Mouse (Mus musculus): ENCODE data around the gene Ctc1. TPM values are rescaled to one million over a fixed set of nuclear protein-coding genes. Genes with fewer than 3 reads are reported as not detected.
A peak's percentile ranks its signal among the peaks of the same experiment; 100 is the strongest.
"Not testable (repeated sequence)": the region's sequence is repeated elsewhere in the genome, so short reads cannot be mapped to it uniquely, and the experiment has no call there.

The Ctc1 gene
- total and polyA plus RNA-seq, 3 experiments: 10.7 to 21.5 (median 15.7) TPM

DNA sequence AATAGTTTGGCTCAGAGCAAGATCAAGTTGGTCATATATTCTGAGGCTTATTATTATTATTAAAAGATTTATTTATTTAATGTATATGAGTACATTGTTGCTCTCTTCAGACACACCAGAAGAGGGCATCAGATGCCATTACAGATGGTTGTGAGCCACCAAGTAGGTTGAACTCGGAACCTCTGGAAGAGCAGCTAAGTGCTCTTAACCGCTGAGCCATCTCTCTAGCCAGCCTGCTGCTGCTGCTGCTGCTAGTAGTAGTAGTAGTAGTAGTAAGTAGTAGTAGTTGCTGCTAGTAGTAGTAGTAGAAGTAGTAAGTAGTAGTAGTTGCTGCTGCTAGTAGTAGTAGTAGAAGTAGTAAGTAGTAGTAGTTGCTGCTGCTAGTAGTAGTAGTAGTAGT, 4.3 kb upstream of the Ctc1 start:
- H3K9ac ChIP-seq (ENCODE audit: low read depth, low read length): not testable (repeated sequence)

DNA sequence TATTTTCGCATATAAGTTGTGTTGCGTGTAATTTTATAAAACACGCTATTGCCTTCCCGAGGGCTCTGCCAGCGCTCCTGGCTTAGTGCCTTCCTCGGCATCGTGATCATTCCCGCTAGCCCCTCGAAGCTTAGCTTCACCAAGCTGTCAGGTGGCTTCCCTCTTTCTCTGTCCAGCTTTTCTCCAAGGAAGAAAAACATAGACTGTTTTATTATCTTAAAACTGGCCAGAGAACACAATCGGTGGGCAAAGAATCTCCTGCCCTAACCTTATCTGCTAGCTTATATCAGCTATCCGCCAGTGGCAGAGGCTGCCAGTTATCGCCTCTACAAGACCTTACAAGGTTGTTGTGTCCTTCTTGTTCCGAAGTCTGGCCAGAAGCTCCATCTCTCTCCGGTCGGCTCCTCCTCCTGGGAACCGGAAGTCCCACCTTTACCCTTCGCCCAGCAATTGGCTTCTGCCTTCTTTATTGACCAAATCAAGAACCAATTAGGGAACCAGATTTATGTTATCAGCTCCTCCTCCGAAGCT, 3.6 kb upstream of the Ctc1 start:
- H3K4me1 ChIP-seq (ENCODE audit: control insufficient read depth, insufficient read depth, low read length): peaks cover 6% of the 10 kb centered on the region
- H3K27ac ChIP-seq: peak overlapping the region; percentile 89
- peaks cover 5% of the 10 kb centered on the region for H3K79me2 ChIP-seq (replicated peaks; ENCODE audit: control insufficient read depth, insufficient read depth, low read length)
- 0 out of 2 replicates have a peak, but pooled peaks have one; percentile 54 for TF ChIP-seq EP300 (IDR thresholded peaks at IDR 0.05; ENCODE audit: insufficient read depth, low read depth, low read length)
- no peak for TF ChIP-seq CTCF (IDR thresholded peaks at IDR 0.05)
- TF ChIP-seq POLR2A (IDR thresholded peaks at IDR 0.05; ENCODE audit: insufficient read depth, low read depth, low read length): peak; percentile 97
- intact Hi-C loops (cut with DNase I): no loop called here
- DNase-seq: peak; percentile 88 to 92
- H3K27me3 ChIP-seq (ENCODE audit: control insufficient read depth, insufficient read depth, low read length): no peaks in the 10 kb centered on the region
- under 1% methylated on average over 18 of the region's 18 CpGs for WGBS
- peaks cover 2% of the 10 kb centered on the region; the same call in 1 of the 2 replicates for H3K36me3 ChIP-seq (ENCODE audit: control insufficient read depth, insufficient read depth, low read length)
- peak overlapping the region; percentile 77 for H3K4me3 ChIP-seq
- peak overlapping the region; percentile 52 for H3K9ac ChIP-seq (ENCODE audit: low read depth, low read length)

More for the DNA sequence above, 4.3 kb upstream of the Ctc1 start:
- H3K79me2 ChIP-seq (replicated peaks; ENCODE audit: control insufficient read depth, insufficient read depth, low read length); intact Hi-C loops (cut with DNase I); H3K4me1 ChIP-seq (ENCODE audit: control insufficient read depth, insufficient read depth, low read length); H3K27me3 ChIP-seq (ENCODE audit: control insufficient read depth, insufficient read depth, low read length); DNase-seq; H3K4me3 ChIP-seq; H3K36me3 ChIP-seq (ENCODE audit: control insufficient read depth, insufficient read depth, low read length): not testable (repeated sequence)
- peak; percentile 20 for TF ChIP-seq CTCF (IDR thresholded peaks at IDR 0.05)
- H3K27ac ChIP-seq: peak overlapping the region; percentile 89; the same call in 1 of the 2 replicates
- 57% methylated on average over 2 of the region's 2 CpGs for WGBS

- Histone ChIP-seq H3K27me3 (ENCODE audit: control insufficient read depth, insufficient read depth, low read length) (no peaks in the 10 kb centered on the region), H3K36me3 (ENCODE audit: control insufficient read depth, insufficient read depth, low read length) (peaks cover 2% of the 10 kb centered on the region; the same call in 1 of the 2 replicates), H3K9ac (ENCODE audit: low read depth, low read length) (peak overlapping the region; percentile 81), H3K4me1 (ENCODE audit: control insufficient read depth, insufficient read depth, low read length) (peaks cover 4% of the 10 kb centered on the region; the same call in 1 of the 2 replicates), H3K79me2 (replicated peaks; ENCODE audit: control insufficient read depth, insufficient read depth, low read length) (peaks cover 5% of the 10 kb centered on the region), H3K4me3 (peak overlapping the region; percentile 64; the same call in 1 of the 2 replicates), H3K27ac (no peak overlapping the region)
- no peak for TF ChIP-seq CTCF (IDR thresholded peaks at IDR 0.05)
- WGBS: 53% methylated on average over 3 of the region's 3 CpGs
- intact Hi-C loops (cut with DNase I): no loop called here
- DNase-seq: no peak
Measured at GRCm38 (mm10) chr11:69016755-69017154, 1.0 kb downstream of the Ctc1 start.

GRCm38 (mm10) chr11:69020691-69021090, 5.0 kb downstream of the Ctc1 start:
- Histone ChIP-seq H3K27me3 (ENCODE audit: control insufficient read depth, insufficient read depth, low read length) (no peaks in the 10 kb centered on the region), H3K4me3 (no peak overlapping the region), H3K36me3 (ENCODE audit: control insufficient read depth, insufficient read depth, low read length) (peaks cover 2% of the 10 kb centered on the region; the same call in 1 of the 2 replicates), H3K9ac (ENCODE audit: low read depth, low read length) (no peak overlapping the region), H3K4me1 (ENCODE audit: control insufficient read depth, insufficient read depth, low read length) (peaks cover 4% of the 10 kb centered on the region; the same call in 1 of the 2 replicates), H3K27ac (no peak overlapping the region), H3K79me2 (replicated peaks; ENCODE audit: control insufficient read depth, insufficient read depth, low read length) (peaks cover 5% of the 10 kb centered on the region)
- no peak for TF ChIP-seq CTCF (IDR thresholded peaks at IDR 0.05)
- no peak for TF ChIP-seq EP300 (IDR thresholded peaks at IDR 0.05; ENCODE audit: insufficient read depth, low read depth, low read length)
- no peak for TF ChIP-seq POLR2A (IDR thresholded peaks at IDR 0.05; ENCODE audit: insufficient read depth, low read depth, low read length)
- DNase-seq: no peak
- intact Hi-C loops (cut with DNase I): no loop called here

- no peak for TF ChIP-seq CTCF (IDR thresholded peaks at IDR 0.05)
- no peak for TF ChIP-seq POLR2A (IDR thresholded peaks at IDR 0.05; ENCODE audit: insufficient read depth, low read depth, low read length)
- TF ChIP-seq EP300 (IDR thresholded peaks at IDR 0.05; ENCODE audit: insufficient read depth, low read depth, low read length): no peak
- Histone ChIP-seq H3K9ac (ENCODE audit: low read depth, low read length) (no peak overlapping the region), H3K27ac (no peak overlapping the region), H3K79me2 (replicated peaks; ENCODE audit: control insufficient read depth, insufficient read depth, low read length) (no peaks in the 10 kb centered on the region), H3K4me1 (ENCODE audit: control insufficient read depth, insufficient read depth, low read length) (no peaks in the 10 kb centered on the region), H3K4me3 (no peak overlapping the region), H3K36me3 (ENCODE audit: control insufficient read depth, insufficient read depth, low read length) (no peaks in the 10 kb centered on the region), H3K27me3 (ENCODE audit: control insufficient read depth, insufficient read depth, low read length) (no peaks in the 10 kb centered on the region)
- intact Hi-C loops (cut with DNase I): no loop called here
- WGBS: 80% methylated on average over 3 of the region's 3 CpGs
- DNase-seq: no peak
Measured at GRCm38 (mm10) chr11:69026562-69026961, 10.9 kb downstream of the Ctc1 start.

GRCm38 (mm10) chr11:69028805-69029204, 13.1 kb downstream of the Ctc1 start:
- DNase-seq: no peak
- Histone ChIP-seq H3K79me2 (replicated peaks; ENCODE audit: control insufficient read depth, insufficient read depth, low read length) (no peaks in the 10 kb centered on the region), H3K27ac (no peak overlapping the region), H3K4me3 (no peak overlapping the region), H3K4me1 (ENCODE audit: control insufficient read depth, insufficient read depth, low read length) (no peaks in the 10 kb centered on the region), H3K27me3 (ENCODE audit: control insufficient read depth, insufficient read depth, low read length) (no peaks in the 10 kb centered on the region), H3K9ac (ENCODE audit: low read depth, low read length) (no peak overlapping the region), H3K36me3 (ENCODE audit: control insufficient read depth, insufficient read depth, low read length) (no peaks in the 10 kb centered on the region)
- intact Hi-C loops (cut with DNase I): no loop called here
- 86% methylated on average over 2 of the region's 2 CpGs for WGBS
- TF ChIP-seq CTCF (IDR thresholded peaks at IDR 0.05) (peak; percentile 47), EP300 (IDR thresholded peaks at IDR 0.05; ENCODE audit: insufficient read depth, low read depth, low read length) (no peak), POLR2A (IDR thresholded peaks at IDR 0.05; ENCODE audit: insufficient read depth, low read depth, low read length) (no peak)
